Mouse (Mus musculus): ENCODE measurements around the gene Psors1c2. TPM values are rescaled to one million over a fixed set of nuclear protein-coding genes. Genes with fewer than 3 reads are reported as not detected.

Psors1c2 gene
- polyA plus RNA-seq, 1 experiment, result 0.15 TPM

GRCm38 (mm10) chr17:35517526-35517925, 15.5 kb upstream of the Psors1c2 start:
- WGBS, result 5% methylated on average over 12 of the region's 12 CpGs
- Histone ChIP-seq H3K27ac (ENCODE audit: insufficient read depth, low read depth, low read length) (no peak overlapping the region), H3K4me3 (ENCODE audit: low read depth, low read length) (peak overlapping the region; percentile 77), H3K4me1 (ENCODE audit: control insufficient read depth, insufficient read depth, insufficient read length, low read length) (peaks cover 7% of the 10 kb centered on the region), H3K27me3 (ENCODE audit: control insufficient read depth, insufficient read depth, low read length) (no peaks in the 10 kb centered on the region), H3K36me3 (ENCODE audit: control insufficient read depth, insufficient read depth, low read length) (no peaks in the 10 kb centered on the region; the same call in 1 of the 2 replicates)
- TF ChIP-seq CTCF (IDR thresholded peaks at IDR 0.05; ENCODE audit: extremely low read depth, insufficient read length, insufficient replicate concordance, low read depth, low read length) (no peak), POLR2A (IDR thresholded peaks at IDR 0.05; ENCODE audit: low read depth, low read length) (no peak)

- WGBS, result 85% methylated on average over 9 of the region's 9 CpGs
- Histone ChIP-seq H3K27me3 (ENCODE audit: control insufficient read depth, insufficient read depth, low read length) (no peaks in the 10 kb centered on the region), H3K4me3 (ENCODE audit: low read depth, low read length) (no peak overlapping the region), H3K36me3 (ENCODE audit: control insufficient read depth, insufficient read depth, low read length) (peaks cover 8% of the 10 kb centered on the region; the same call in 1 of the 2 replicates), H3K27ac (ENCODE audit: insufficient read depth, low read depth, low read length) (no peak overlapping the region), H3K4me1 (ENCODE audit: control insufficient read depth, insufficient read depth, insufficient read length, low read length) (no peaks in the 10 kb centered on the region)
- no peak for TF ChIP-seq CTCF (IDR thresholded peaks at IDR 0.05; ENCODE audit: extremely low read depth, insufficient read length, insufficient replicate concordance, low read depth, low read length)
- TF ChIP-seq POLR2A (IDR thresholded peaks at IDR 0.05; ENCODE audit: low read depth, low read length), result no peak
Observed at GRCm38 (mm10) chr17:35524354-35524753, 8.6 kb upstream of the Psors1c2 start.

- peaks cover 8% of the 10 kb centered on the region; the same call in 1 of the 2 replicates for H3K36me3 ChIP-seq (ENCODE audit: control insufficient read depth, insufficient read depth, low read length)
- H3K4me1 ChIP-seq (ENCODE audit: control insufficient read depth, insufficient read depth, insufficient read length, low read length), result no peaks in the 10 kb centered on the region
- no peak overlapping the region for H3K4me3 ChIP-seq (ENCODE audit: low read depth, low read length)
- H3K27ac ChIP-seq (ENCODE audit: insufficient read depth, low read depth, low read length), result no peak overlapping the region
- 70% methylated on average over 8 of the region's 8 CpGs for WGBS
- no peaks in the 10 kb centered on the region for H3K27me3 ChIP-seq (ENCODE audit: control insufficient read depth, insufficient read depth, low read length)
- TF ChIP-seq POLR2A (IDR thresholded peaks at IDR 0.05; ENCODE audit: low read depth, low read length), result no peak
Observed at GRCm38 (mm10) chr17:35526644-35527043, 6.4 kb upstream of the Psors1c2 start.

GRCm38 (mm10) chr17:35532360-35532759, 641 bp upstream of the Psors1c2 start:
- Histone ChIP-seq H3K27me3 (ENCODE audit: control insufficient read depth, insufficient read depth, low read length) (no peaks in the 10 kb centered on the region), H3K4me1 (ENCODE audit: control insufficient read depth, insufficient read depth, insufficient read length, low read length) (no peaks in the 10 kb centered on the region), H3K36me3 (ENCODE audit: control insufficient read depth, insufficient read depth, low read length) (peaks cover 4% of the 10 kb centered on the region; the same call in 1 of the 2 replicates), H3K27ac (ENCODE audit: insufficient read depth, low read depth, low read length) (no peak overlapping the region), H3K4me3 (ENCODE audit: low read depth, low read length) (no peak overlapping the region)
- no peak for TF ChIP-seq CTCF (IDR thresholded peaks at IDR 0.05; ENCODE audit: extremely low read depth, insufficient read length, insufficient replicate concordance, low read depth, low read length)
- 9% methylated on average over 3 of the region's 3 CpGs for WGBS

GRCm38 (mm10) chr17:35534343-35534742, 1.3 kb downstream of the Psors1c2 start:
- Histone ChIP-seq H3K27ac (ENCODE audit: insufficient read depth, low read depth, low read length) (no peak overlapping the region), H3K36me3 (ENCODE audit: control insufficient read depth, insufficient read depth, low read length) (no peaks in the 10 kb centered on the region), H3K4me3 (ENCODE audit: low read depth, low read length) (no peak overlapping the region), H3K4me1 (ENCODE audit: control insufficient read depth, insufficient read depth, insufficient read length, low read length) (0 out of 2 replicates have a peak, but pooled peaks cover 2% of the 10 kb centered on the region), H3K27me3 (ENCODE audit: control insufficient read depth, insufficient read depth, low read length) (no peaks in the 10 kb centered on the region)
- 4% methylated on average over 6 of the region's 6 CpGs for WGBS
- no peak for TF ChIP-seq POLR2A (IDR thresholded peaks at IDR 0.05; ENCODE audit: low read depth, low read length)
- TF ChIP-seq CTCF (IDR thresholded peaks at IDR 0.05; ENCODE audit: extremely low read depth, insufficient read length, insufficient replicate concordance, low read depth, low read length), result peak; percentile 90; the same call in 1 of the 2 replicates

- Histone ChIP-seq H3K4me1 (ENCODE audit: control insufficient read depth, insufficient read depth, insufficient read length, low read length) (0 out of 2 replicates have a peak, but pooled peaks cover 2% of the 10 kb centered on the region), H3K36me3 (ENCODE audit: control insufficient read depth, insufficient read depth, low read length) (no peaks in the 10 kb centered on the region), H3K27me3 (ENCODE audit: control insufficient read depth, insufficient read depth, low read length) (no peaks in the 10 kb centered on the region), H3K4me3 (ENCODE audit: low read depth, low read length) (no peak overlapping the region), H3K27ac (ENCODE audit: insufficient read depth, low read depth, low read length) (no peak overlapping the region)
- 43% methylated on average over 4 of the region's 4 CpGs for WGBS
- TF ChIP-seq POLR2A (IDR thresholded peaks at IDR 0.05; ENCODE audit: low read depth, low read length), result no peak
- no peak for TF ChIP-seq CTCF (IDR thresholded peaks at IDR 0.05; ENCODE audit: extremely low read depth, insufficient read length, insufficient replicate concordance, low read depth, low read length)
Observed at GRCm38 (mm10) chr17:35537421-35537820, 4.4 kb downstream of the Psors1c2 start.

- TF ChIP-seq POLR2A (IDR thresholded peaks at IDR 0.05; ENCODE audit: low read depth, low read length), result no peak
- TF ChIP-seq CTCF (IDR thresholded peaks at IDR 0.05; ENCODE audit: extremely low read depth, insufficient read length, insufficient replicate concordance, low read depth, low read length), result no peak
- Histone ChIP-seq H3K27ac (ENCODE audit: insufficient read depth, low read depth, low read length) (no peak overlapping the region), H3K27me3 (ENCODE audit: control insufficient read depth, insufficient read depth, low read length) (no peaks in the 10 kb centered on the region), H3K4me3 (ENCODE audit: low read depth, low read length) (no peak overlapping the region), H3K36me3 (ENCODE audit: control insufficient read depth, insufficient read depth, low read length) (no peaks in the 10 kb centered on the region), H3K4me1 (ENCODE audit: control insufficient read depth, insufficient read depth, insufficient read length, low read length) (0 out of 2 replicates have a peak, but pooled peaks cover 4% of the 10 kb centered on the region)
- 62% methylated on average over 1 of the region's 1 CpGs for WGBS
Observed at GRCm38 (mm10) chr17:35538476-35538875, 5.5 kb downstream of the Psors1c2 start.
